Mouse (Mus musculus) right cerebral cortex, postnatal 10 days (tissue): ENCODE measurements at regions not wholly inside any gene's neighbourhood (a gene's known extent, or its start where the extent isn't known, plus 50 kb on each side); places are given as distances from the start of the nearest gene placed in this dataset.

Source experiments
- DNase-seq, 2 experiments: peaks; one replicate each; pipeline ENCODE4 v3.0.0; 2021; ENCODE audit warnings: low spot score in 2 of 2

GRCm38 (mm10) chr2:116942321-116942791, 63.9 kb downstream of the Tmco5 start:
- DNase-seq = no peak

- DNase-seq = no peak
Observed at GRCm38 (mm10) chr2:116948538-116948937, 70.0 kb downstream of the Tmco5 start.

DNA sequence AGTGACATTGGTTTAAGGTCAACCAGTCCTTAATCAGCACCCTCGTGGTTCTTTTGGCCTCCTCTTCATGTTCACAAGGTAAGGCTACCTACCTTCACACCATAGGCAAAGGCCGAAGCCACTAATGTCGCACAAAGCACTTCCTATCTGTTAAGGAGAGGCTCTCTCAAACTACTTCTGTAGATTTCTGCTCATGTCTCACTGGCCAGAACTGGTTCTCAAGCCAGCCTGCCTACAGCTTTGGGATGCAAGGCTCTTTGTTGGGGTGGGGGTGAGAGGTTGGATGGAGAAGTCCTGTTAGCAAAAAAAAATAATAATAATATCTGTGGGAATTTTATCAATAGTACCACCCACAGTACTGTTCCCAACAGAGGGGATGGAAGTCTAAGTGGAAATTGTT, 71.2 kb downstream of the Tmco5 start:
- no peak for DNase-seq

GRCm38 (mm10) chr2:116950154-116950553, 71.7 kb downstream of the Tmco5 start:
- DNase-seq = no peak

GRCm38 (mm10) chr2:116951481-116951880, 73.0 kb downstream of the Tmco5 start:
- DNase-seq = no peak

- no peak for DNase-seq
Observed at GRCm38 (mm10) chr2:116954280-116954679, 75.8 kb downstream of the Tmco5 start.

DNA sequence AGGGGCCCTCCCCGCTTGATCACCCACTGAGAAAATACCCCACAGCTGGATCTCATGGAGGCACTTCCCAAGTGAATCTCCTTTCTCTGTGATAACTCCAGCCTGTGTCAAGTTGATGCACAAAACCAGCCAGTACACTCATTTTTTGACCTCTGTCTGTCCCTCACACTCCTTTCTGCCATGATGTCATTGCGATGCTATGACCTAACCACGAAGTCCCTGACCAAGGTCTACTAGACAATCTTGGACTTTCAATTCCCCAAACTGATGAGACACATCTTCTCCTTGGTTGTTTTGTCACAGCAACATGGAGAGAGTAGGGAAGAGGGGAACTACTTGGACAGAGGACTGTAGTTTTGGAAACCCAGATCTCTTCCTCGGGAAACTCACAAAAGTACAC, 76.4 kb downstream of the Tmco5 start:
- DNase-seq = no peak

DNA sequence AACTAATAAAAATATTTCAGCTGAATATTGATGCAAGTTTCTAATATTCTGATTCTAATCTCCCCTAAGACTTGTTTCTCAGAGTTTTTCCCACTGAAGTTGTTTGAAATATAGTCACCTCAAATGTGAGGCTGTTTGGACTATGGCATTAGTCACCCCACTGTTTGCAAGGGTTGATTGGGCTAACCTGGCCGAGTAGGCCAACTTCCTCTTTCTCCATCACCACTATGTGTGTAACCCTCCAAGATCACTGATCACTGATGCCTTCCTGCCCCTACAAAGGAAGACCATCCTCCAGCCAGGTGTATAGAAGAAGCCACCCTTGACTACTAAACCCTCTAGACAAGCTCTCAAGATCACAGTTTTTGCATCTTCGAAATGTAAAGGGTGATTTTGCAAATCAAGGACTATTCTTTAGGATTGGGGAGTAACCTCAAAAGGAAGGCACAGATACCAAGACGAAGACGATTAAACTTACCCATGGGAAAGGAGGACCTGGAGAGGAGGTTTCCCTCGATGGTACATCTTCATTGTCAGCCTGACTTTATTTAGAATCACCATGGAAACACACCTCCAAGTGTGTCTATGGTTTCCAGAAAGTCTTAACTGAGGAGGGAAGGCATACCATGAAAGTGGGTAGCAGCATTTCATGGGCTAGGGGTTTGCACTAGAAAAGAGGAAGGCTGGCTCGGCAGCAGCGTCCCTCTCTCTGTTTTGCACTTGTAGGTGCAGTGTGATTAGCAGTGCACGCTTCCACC, 84.8 kb downstream of the Tmco5 start:
- DNase-seq = no peak

- no peak for DNase-seq
Observed at GRCm38 (mm10) chr2:116966266-116966665, 87.8 kb downstream of the Tmco5 start.

DNA sequence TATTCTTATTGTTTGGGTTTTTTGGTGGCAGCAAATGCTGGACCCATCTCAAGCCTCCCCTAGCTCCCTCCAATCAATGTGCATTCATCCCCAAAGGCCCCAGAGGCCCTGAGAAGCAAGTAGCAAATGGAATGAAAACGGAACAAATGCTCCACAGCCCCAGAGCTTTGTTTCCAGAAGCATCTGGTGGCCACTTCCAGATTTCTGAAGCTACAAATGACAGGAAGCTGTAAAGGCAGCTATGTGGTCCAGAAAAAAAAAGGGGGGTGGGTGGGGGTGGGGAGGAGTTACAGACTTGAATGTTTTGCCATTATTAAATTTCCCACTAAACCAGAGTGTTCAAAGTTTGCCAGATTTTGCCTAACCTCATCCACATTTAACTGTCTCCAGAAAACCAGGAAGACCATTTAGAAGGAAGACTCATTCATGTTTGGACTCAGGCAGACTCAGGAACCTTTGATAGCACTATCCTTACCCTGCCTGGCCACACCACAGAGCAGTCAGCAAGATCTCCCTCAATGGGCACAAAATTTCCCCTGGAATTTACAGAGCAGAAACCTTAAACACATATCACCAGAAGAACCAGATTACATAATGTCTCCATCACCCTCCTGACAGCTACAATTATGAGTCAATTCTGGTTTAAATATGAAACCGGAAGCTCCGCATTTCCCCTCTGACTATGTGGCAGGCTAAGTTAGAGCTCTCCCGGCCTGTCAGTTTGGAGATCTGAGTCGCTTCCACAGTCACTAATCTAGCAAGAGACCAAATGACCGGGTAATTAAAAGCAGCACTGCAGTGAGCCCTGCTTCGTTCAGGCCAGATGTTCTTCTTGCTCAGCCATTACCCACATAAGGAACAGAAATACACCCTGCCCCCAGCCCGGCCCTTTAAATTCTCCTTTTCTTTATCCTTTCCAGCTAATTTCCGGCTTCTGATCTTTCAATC, 93.4 kb downstream of the Tmco5 start:
- no peak for DNase-seq

- peak; percentile 44 to 67 for DNase-seq
Observed at GRCm38 (mm10) chr2:116972614-116972985, 94.1 kb downstream of the Tmco5 start.

GRCm38 (mm10) chr2:116973441-116973840, 95.0 kb downstream of the Tmco5 start:
- no peak for DNase-seq

DNA sequence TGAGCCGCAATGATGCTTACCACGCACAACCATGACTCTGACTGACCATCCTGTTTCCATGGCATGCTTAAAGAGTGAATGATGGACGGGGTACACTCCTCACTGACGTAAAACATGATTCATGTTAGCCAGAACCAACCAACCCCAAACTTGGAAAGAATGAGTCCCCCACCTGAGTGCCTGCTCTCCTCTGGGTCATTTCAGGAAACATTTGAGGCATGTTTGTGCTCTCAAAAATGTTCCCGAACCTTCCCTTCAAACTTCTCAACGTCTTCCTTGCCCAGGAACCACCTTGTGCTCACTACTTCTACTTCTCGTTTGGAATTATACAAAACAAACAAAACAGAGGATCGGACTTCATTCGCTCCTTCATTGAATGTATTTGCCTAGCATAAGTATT, 95.7 kb downstream of the Tmco5 start:
- no peak for DNase-seq

- no peak for DNase-seq
Observed at GRCm38 (mm10) chr2:116974569-116975060, 96.1 kb downstream of the Tmco5 start.

DNA sequence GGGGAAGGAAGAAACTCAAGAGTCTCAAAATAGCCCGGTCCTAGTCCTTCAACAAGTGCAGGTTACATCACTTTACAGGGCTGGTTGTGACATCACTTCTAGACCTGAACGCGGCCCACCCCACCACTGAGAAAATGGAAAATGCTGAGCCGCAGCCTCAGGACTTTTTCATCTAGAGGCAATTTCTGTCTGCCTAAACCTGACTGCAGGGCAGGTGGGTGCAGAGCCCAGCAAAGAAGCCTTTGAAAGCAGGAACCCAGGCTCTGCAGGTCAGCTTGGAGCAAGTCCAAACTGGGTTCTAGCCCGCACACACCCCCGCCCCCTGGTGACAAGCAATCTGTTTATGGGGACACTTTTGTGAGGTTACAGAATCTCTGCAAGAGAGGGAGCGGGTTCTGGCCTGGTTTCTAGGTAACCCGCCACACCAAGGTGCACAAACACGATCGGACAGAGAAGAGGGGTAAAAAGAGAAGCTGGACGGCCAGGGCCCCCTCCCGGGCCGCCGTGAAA, 96.7 kb downstream of the Tmco5 start:
- DNase-seq = no peak

DNA sequence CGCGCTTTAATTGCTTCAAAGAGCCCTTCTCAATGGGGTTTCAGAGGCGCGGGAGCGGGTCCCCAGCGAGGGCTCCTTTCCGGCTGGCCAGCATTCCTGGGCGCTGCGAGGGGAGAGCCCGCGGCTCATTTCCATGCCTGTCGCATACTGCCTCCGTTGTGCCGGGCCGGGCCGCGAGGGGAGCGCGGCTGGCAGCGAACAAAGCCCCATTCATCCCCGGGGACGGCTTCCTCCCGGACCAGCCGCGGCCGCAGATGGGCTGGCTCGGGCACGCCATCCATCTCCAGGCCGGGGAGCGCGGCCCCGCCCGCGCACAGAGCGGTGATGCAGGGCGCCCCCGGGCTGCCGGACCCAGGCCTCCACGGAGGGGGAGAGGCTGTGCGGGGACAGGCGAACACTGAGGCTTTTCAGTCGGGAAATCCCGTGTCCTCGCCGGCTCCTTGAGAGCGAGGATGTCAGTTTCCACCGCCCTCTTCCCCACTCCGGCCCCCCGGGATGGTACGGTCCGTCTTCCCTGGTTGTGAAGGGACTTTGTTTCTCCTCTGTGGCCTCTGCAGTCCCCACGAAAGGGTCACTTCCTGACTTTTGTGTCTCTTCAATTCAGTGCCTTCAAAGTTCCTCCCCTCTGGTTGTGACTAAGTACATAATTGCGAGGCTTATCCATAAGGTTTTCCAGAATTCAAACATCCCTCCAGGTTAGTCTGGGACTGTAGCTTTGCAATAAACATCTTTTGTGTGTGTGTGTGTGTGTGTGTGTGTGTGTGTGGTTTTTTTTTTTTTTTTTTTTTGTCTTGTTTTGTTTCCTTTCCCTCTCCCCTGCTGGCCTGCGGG, 97.3 kb downstream of the Tmco5 start:
- peak; percentile 91 to 93 for DNase-seq

DNA sequence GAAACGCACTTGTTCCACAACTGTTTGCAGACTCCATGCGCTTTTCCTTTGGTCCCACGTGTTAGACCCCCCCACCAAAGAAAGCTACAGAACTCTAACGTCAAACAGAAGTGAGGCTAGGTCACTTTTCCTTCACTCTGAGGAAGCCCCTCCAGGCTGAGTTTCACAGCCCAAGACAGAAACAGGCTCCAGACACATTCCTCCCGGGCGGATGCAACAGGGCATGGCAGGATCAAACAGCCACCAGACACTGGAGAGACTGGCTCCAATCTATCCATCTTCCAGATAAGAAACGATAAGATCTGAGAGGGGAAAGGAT, 97.9 kb downstream of the Tmco5 start:
- peak in 1 of 2 experiments; percentile 40 for DNase-seq

DNA sequence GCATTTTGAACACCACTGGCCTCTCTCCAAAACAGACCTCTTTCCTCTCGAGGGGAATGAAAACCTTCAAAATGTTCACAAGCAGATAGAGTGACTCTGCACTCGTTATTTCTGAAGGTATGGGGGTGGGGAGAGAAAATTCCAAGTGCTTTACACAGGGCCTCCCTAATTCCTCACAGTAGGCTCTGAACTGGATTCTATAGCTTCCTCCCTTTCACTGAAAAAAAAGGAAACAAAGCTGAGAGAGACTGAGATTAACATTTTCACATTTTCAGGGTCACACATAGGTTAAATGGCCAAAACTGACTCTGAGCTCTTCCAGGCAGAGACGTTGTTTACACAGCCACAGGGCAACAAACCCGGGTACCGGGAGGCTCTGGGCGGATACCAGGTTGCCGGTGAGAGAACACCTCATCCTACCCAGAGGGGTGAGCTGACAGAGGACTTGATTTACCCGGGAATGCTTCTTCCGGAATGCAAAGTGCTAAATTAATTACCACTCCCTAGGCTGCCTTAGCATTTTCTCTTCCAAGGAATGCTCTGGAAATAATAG, 98.5 kb downstream of the Tmco5 start:
- no peak for DNase-seq

- no peak for DNase-seq
Observed at GRCm38 (mm10) chr2:116977771-116978600, 99.5 kb downstream of the Tmco5 start.

GRCm38 (mm10) chr2:116978809-116979208, 100.3 kb downstream of the Tmco5 start:
- no peak for DNase-seq
